Mouse (Mus musculus) duodenum, adult 2 months (tissue): Measurements from ENCODE around the gene Nat8f1. TPM values are rescaled to one million over a fixed set of nuclear protein-coding genes. Genes with fewer than 3 reads are reported as not detected.

ENCODE experiments used
- polyA plus RNA-seq: library from polyadenylated mRNA; depleted of rRNA; stranded (reverse); fragments of >200 nt; gene quantifications from 2 replicates; pipeline ENCODE4 v1.2.3, GENCODE M21; 2012; ENCODE audit warnings: low replicate concordance; rRNA removed

Gene Nat8f1
- polyA plus RNA-seq: 16.7 and 24.8 TPM in 2 replicates

GRCm38 (mm10) chr6:85915539-85916513 lies at the start of gene Nat8f1:
Nat8f1 (minus strand) TSS chr6:85915687.

GRCm38 (mm10) chr6:85961101-85962091 lies 45.9 kb upstream of the Nat8f1 start, which contains the start of gene Dusp11:
Dusp11 (minus strand) TSS chr6:85961667.

GRCm38 (mm10) chr6:85911587-85911986 lies 3.9 kb downstream of the Nat8f1 start, which contains the start of gene Tprkb:
Tprkb (plus strand) TSS chr6:85911865.

GRCm38 (mm10) chr6:85904642-85905061 lies 10.8 kb downstream of the Nat8f1 start, which contains the start of gene Nat8f4:
Nat8f4 (minus strand) TSS chr6:85904884.

GRCm38 (mm10) chr6:85869006-85869405 lies 46.5 kb downstream of the Nat8f1 start, which contains the start of gene Nat8f2:
Nat8f2 (minus strand) TSS chr6:85869158.

Other genes starting within 250 kb of the Nat8f1 start
- gene Nat8f7, start 202.5 kb downstream of the Nat8f1 start, polyA plus RNA-seq: 3.2 and 15.6 TPM in 2 replicates
- 1.5 TPM in 1 of 2 replicates, not detected in the other for gene Nat8f3, start 149.9 kb downstream of the Nat8f1 start, polyA plus RNA-seq
- gene Nat8f6, start 94.7 kb downstream of the Nat8f1 start, polyA plus RNA-seq: 4.2 and 4.8 TPM in 2 replicates
- gene Nat8f5, start 94.7 kb downstream of the Nat8f1 start, polyA plus RNA-seq: 32.9 and 38.5 TPM in 2 replicates
- 81.1 and 118 TPM in 2 replicates for gene Nat8, start 83.6 kb downstream of the Nat8f1 start, polyA plus RNA-seq
- gene Nat8f2, start 46.5 kb downstream of the Nat8f1 start, polyA plus RNA-seq: 0.30 and 2.4 TPM in 2 replicates
- 15.3 and 31.8 TPM in 2 replicates for gene Nat8f4, start 10.8 kb downstream of the Nat8f1 start, polyA plus RNA-seq
- gene Tprkb, start 3.8 kb downstream of the Nat8f1 start, polyA plus RNA-seq: 19.4 and 21.0 TPM in 2 replicates
- gene Dusp11, start 46.0 kb upstream of the Nat8f1 start, polyA plus RNA-seq: 14.1 and 35.9 TPM in 2 replicates
- not detected in 2 replicates for gene Figla, start 100.5 kb upstream of the Nat8f1 start, polyA plus RNA-seq
- gene Add2, start 113.0 kb upstream of the Nat8f1 start, polyA plus RNA-seq: 0.07 and 1.6 TPM in 2 replicates